Mouse (Mus musculus): ENCODE measurements around the gene Rnf157.

- no peak for TF ChIP-seq CTCF (IDR thresholded peaks at IDR 0.05; ENCODE audit: extremely low read depth, insufficient read depth, low read length)
- TF ChIP-seq POLR2A (IDR thresholded peaks at IDR 0.05; ENCODE audit: extremely low read depth, insufficient read depth, low read length): no peak
These were observed 27.7 kb upstream of the Rnf157 start for GRCm38 (mm10) chr11:116440408-116441068.

All from cortical plate, adult 2 months (tissue).